Mouse (Mus musculus) liver, embryonic 16.5 days (tissue): Measurements from ENCODE around the gene Sema4f. TPM values are rescaled to one million over a fixed set of nuclear protein-coding genes. Genes with fewer than 3 reads are reported as not detected.

ENCODE experiments used
- ATAC-seq: fragments of 200-750 bp; cut with Nextera tagmentation; 2 replicates; pipeline ENCODE4 v1.8.0; 2017; ENCODE audit warnings: low read depth, mild to moderate bottlenecking, moderate number of reproducible peaks, moderate library complexity
- H3K27ac ChIP-seq: fragments of 300-500 bp; sonication (generic); 2 replicates; pipeline ENCODE4 v1.5.1; 2014; ENCODE audit warnings: mild to moderate bottlenecking, low read length
- H3K27me3 ChIP-seq: fragments of 300-500 bp; sonication (generic); 2 replicates; pipeline ENCODE4 v1.6.1; 2014; ENCODE audit warnings: low read depth, low read length, mixed read lengths; ENCODE audit not compliant: control insufficient read depth, insufficient read depth
- H3K36me3 ChIP-seq: fragments of 300-500 bp; sonication (generic); 2 replicates; pipeline ENCODE4 v1.6.1; 2014; ENCODE audit warnings: mild to moderate bottlenecking; ENCODE audit not compliant: control insufficient read depth, insufficient read depth
- H3K4me1 ChIP-seq: fragments of 300-500 bp; sonication (generic); 2 replicates; pipeline ENCODE4 v1.6.1; 2014; ENCODE audit warnings: low read depth, low read length, mixed read lengths; ENCODE audit not compliant: control insufficient read depth
- H3K4me2 ChIP-seq: fragments of 300-500 bp; sonication (generic); 2 replicates; pipeline ENCODE4 v1.6.1; 2014; ENCODE audit warnings: low read depth, low read length, mixed read lengths
- H3K4me3 ChIP-seq: fragments of 300-500 bp; sonication (generic); 2 replicates; pipeline ENCODE4 v1.5.1; 2014; ENCODE audit warnings: low read depth, mild to moderate bottlenecking, low read length
- H3K9ac ChIP-seq: fragments of 300-500 bp; sonication (generic); 2 replicates; pipeline ENCODE4 v1.6.1; 2014; ENCODE audit warnings: low read depth, low read length
- H3K9me3 ChIP-seq: fragments of 300-500 bp; sonication (generic); replicated peaks from 2 replicates; pipeline ENCODE4 v1.6.1; 2016; ENCODE audit warnings: low read length; ENCODE audit not compliant: control insufficient read depth
- WGBS: fragments of 180-500 bp; shearing (Covaris S2); extraction: QIAGEN DNeasy Blood & Tissue Kit; methylation state at CpG from one replicate; pipeline ENCODE4 v1.1.7; 2014; ENCODE audit not compliant: insufficient replicate concordance; 5-methylcytosine and 5-hydroxymethylcytosine counted together
- polyA plus RNA-seq: library from polyadenylated mRNA; unstranded; fragments of >200 nt; fragmentation: Nextera tagmentation; extraction: Ambion mirVana; gene quantifications from 2 replicates; pipeline ENCODE4 v1.2.1, GENCODE M21; 2015

Gene Sema4f
- polyA plus RNA-seq, 1 experiment from 2014 or later: 0.06 TPM

DNA sequence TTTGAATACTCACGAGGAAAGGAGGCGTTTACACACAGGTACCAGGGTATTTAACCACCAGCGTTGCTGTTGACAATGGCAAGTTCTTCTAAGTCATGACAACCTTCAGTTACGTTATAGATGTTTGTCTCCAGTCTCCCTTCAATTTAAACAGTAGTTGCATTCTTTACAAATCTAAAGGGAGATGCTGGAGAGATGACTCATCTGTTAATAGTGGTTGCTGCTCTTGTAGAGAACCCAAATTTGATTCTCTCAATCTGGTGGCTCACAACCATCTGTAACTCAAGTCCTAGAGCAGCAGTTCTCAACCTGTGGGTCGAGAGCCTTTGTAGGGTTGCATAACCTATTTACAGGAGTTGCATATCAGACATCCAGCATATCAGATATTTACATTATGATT lies 71.1 kb downstream of the Sema4f start:
- 57% methylated on average over 5 of the region's 5 CpGs for WGBS

GRCm38 (mm10) chr6:82863380-82863874 lies 76.1 kb downstream of the Sema4f start:
- H3K9ac ChIP-seq: no peak overlapping the region
- H3K4me2 ChIP-seq: no peak overlapping the region
- H3K36me3 ChIP-seq: no peaks in the 10 kb centered on the region
- ATAC-seq: peak; percentile 89
- WGBS: 26% methylated on average over 8 of the region's 8 CpGs
- no peaks in the 10 kb centered on the region for H3K27me3 ChIP-seq
- peaks cover 2% of the 10 kb centered on the region; the same call in 1 of the 2 replicates for H3K4me1 ChIP-seq
- no peaks in the 10 kb centered on the region for H3K9me3 ChIP-seq
- peak overlapping the region; percentile 45 for H3K27ac ChIP-seq
- H3K4me3 ChIP-seq: no peak overlapping the region

More for the DNA sequence above, 71.1 kb downstream of the Sema4f start:
- ATAC-seq: no peak
- Histone ChIP-seq H3K9ac (no peak overlapping the region), H3K9me3 (no peaks in the 10 kb centered on the region), H3K4me3 (no peak overlapping the region), H3K36me3 (no peaks in the 10 kb centered on the region), H3K4me1 (no peaks in the 10 kb centered on the region; the same call in 1 of the 2 replicates), H3K27ac (no peak overlapping the region), H3K4me2 (no peak overlapping the region), H3K27me3 (no peaks in the 10 kb centered on the region)

GRCm38 (mm10) chr6:82862475-82862874 lies 77.1 kb downstream of the Sema4f start:
- Histone ChIP-seq H3K36me3 (no peaks in the 10 kb centered on the region), H3K27me3 (no peaks in the 10 kb centered on the region), H3K4me1 (peaks cover 2% of the 10 kb centered on the region; the same call in 1 of the 2 replicates), H3K9ac (no peak overlapping the region), H3K4me3 (no peak overlapping the region), H3K4me2 (no peak overlapping the region), H3K9me3 (no peaks in the 10 kb centered on the region), H3K27ac (no peak overlapping the region)
- 53% methylated on average over 7 of the region's 7 CpGs for WGBS
- peak; percentile 56 for ATAC-seq

DNA sequence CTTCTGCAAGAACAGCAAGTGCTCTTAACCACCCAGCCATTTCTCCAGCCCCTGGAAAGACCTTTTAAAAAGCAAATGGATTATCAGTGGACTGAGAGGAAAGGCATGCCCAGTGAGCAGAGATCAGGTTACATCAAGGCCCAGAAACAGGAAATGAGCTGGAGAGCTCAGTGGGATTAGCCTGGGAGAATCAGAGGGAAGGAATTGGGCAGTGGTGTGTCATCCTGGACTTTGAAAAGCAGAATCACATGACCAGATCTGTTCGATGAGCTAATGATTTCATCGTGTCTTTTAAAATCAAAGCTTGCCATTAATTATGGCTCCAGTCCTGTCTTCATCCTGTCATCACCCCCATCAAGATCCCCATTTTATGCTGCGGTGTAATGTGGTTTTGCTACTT lies 77.5 kb downstream of the Sema4f start:
- 43% methylated on average over 3 of the region's 3 CpGs for WGBS
- H3K4me2 ChIP-seq: no peak overlapping the region
- no peak overlapping the region for H3K4me3 ChIP-seq

More for the DNA sequence above, 77.5 kb downstream of the Sema4f start:
- H3K36me3 ChIP-seq: no peaks in the 10 kb centered on the region
- H3K9me3 ChIP-seq: no peaks in the 10 kb centered on the region
- H3K27me3 ChIP-seq: no peaks in the 10 kb centered on the region
- no peak overlapping the region for H3K9ac ChIP-seq
- ATAC-seq: no peak
- H3K27ac ChIP-seq: no peak overlapping the region
- H3K4me1 ChIP-seq: peaks cover 2% of the 10 kb centered on the region; the same call in 1 of the 2 replicates

Other genes starting within 250 kb of the Sema4f start
- gene Pole4, start 234.4 kb downstream of the Sema4f start, polyA plus RNA-seq: 41.3 and 46.6 TPM in 2 replicates
- gene Hk2, start 165.3 kb downstream of the Sema4f start, polyA plus RNA-seq: 5.0 and 6.4 TPM in 2 replicates
- 11.6 and 12.7 TPM in 2 replicates for gene M1ap, start 7.1 kb upstream of the Sema4f start, polyA plus RNA-seq
- gene Dok1, start 93.7 kb upstream of the Sema4f start, polyA plus RNA-seq: 15.7 and 16.1 TPM in 2 replicates
- gene Loxl3, start 94.4 kb upstream of the Sema4f start, polyA plus RNA-seq: 1.9 and 2.1 TPM in 2 replicates
- gene Aup1, start 114.8 kb upstream of the Sema4f start, polyA plus RNA-seq: 180 and 190 TPM in 2 replicates
- gene Htra2, start 115.5 kb upstream of the Sema4f start, polyA plus RNA-seq: 72.0 and 72.4 TPM in 2 replicates
- gene Dqx1, start 118.1 kb upstream of the Sema4f start, polyA plus RNA-seq: 9.0 and 9.3 TPM in 2 replicates
- gene Tlx2, start 130.5 kb upstream of the Sema4f start, polyA plus RNA-seq: not detected in 2 replicates
- gene Pcgf1, start 138.1 kb upstream of the Sema4f start, polyA plus RNA-seq: 15.6 and 17.1 TPM in 2 replicates
- gene Lbx2, start 146.6 kb upstream of the Sema4f start, polyA plus RNA-seq: 0.25 and 0.48 TPM in 2 replicates
- 0.59 and 1.1 TPM in 2 replicates for gene Ccdc142, start 161.8 kb upstream of the Sema4f start, polyA plus RNA-seq
- 0.81 and 1.1 TPM in 2 replicates for gene Gm42688, start 161.8 kb upstream of the Sema4f start, polyA plus RNA-seq
- gene Mrpl53, start 169.3 kb upstream of the Sema4f start, polyA plus RNA-seq: 66.1 and 73.4 TPM in 2 replicates
- gene Mogs, start 175.7 kb upstream of the Sema4f start, polyA plus RNA-seq: 4.5 and 6.8 TPM in 2 replicates
- 27.2 and 28.3 TPM in 2 replicates for gene Wbp1, start 181.8 kb upstream of the Sema4f start, polyA plus RNA-seq
- 4.1 and 5.2 TPM in 2 replicates for gene Ino80b, start 185.7 kb upstream of the Sema4f start, polyA plus RNA-seq
- gene Rtkn, start 195.7 kb upstream of the Sema4f start, polyA plus RNA-seq: 16.1 and 16.4 TPM in 2 replicates
- 0.39 and 0.85 TPM in 2 replicates for gene Wdr54, start 216.6 kb upstream of the Sema4f start, polyA plus RNA-seq
- gene 1700003E16Rik, start 216.6 kb upstream of the Sema4f start, polyA plus RNA-seq: 0.15 and 0.30 TPM in 2 replicates
- 23.0 and 26.9 TPM in 2 replicates for gene Dctn1, start 226.2 kb upstream of the Sema4f start, polyA plus RNA-seq